Mouse (Mus musculus): ENCODE measurements around the gene Chrm3. TPM values are rescaled to one million over a fixed set of nuclear protein-coding genes. Genes with fewer than 3 reads are reported as not detected.

The Chrm3 gene
- polyA plus RNA-seq, 2 experiments = 0.98 to 1.8 TPM

GRCm38 (mm10) chr13:9973742-9974321 is 386.8 kb downstream of the Chrm3 start:
- no peaks in the 10 kb centered on the region for H3K27me3 ChIP-seq (ENCODE audit: control insufficient read depth, insufficient read depth, low read length)
- no peak for DNase-seq (ENCODE audit: low spot score)
- no peak for TF ChIP-seq POLR2A (IDR thresholded peaks at IDR 0.05; ENCODE audit: borderline replicate concordance, extremely low read depth, insufficient read depth, insufficient read length)
- no peak overlapping the region for H3K9ac ChIP-seq (ENCODE audit: low read depth, low read length, severe bottlenecking)
- H3K36me3 ChIP-seq (ENCODE audit: control insufficient read depth, insufficient read depth, low read length) = no peaks in the 10 kb centered on the region
- no peak for ATAC-seq (ENCODE audit: low FRiP score, low read depth)
- H3K4me3 ChIP-seq (replicated peaks; ENCODE audit: low read length) = no peak overlapping the region
- H3K4me2 ChIP-seq (replicated peaks; ENCODE audit: low read depth, low read length, severe bottlenecking) = no peak overlapping the region
- no peak overlapping the region for H3K27ac ChIP-seq (replicated peaks; ENCODE audit: low read depth, low read length)
- 44% methylated on average over 2 of the region's 2 CpGs for WGBS
- no peaks in the 10 kb centered on the region for H3K9me3 ChIP-seq (ENCODE audit: control insufficient read depth, low read length)
- no peaks in the 10 kb centered on the region for H3K4me1 ChIP-seq (ENCODE audit: control insufficient read depth, insufficient read depth, low read length)

GRCm38 (mm10) chr13:9971845-9972244 is 388.8 kb downstream of the Chrm3 start:
- Histone ChIP-seq H3K27me3 (ENCODE audit: control insufficient read depth, insufficient read depth, low read length) (no peaks in the 10 kb centered on the region), H3K4me2 (replicated peaks; ENCODE audit: low read depth, low read length, severe bottlenecking) (no peak overlapping the region), H3K27ac (replicated peaks; ENCODE audit: low read depth, low read length) (no peak overlapping the region), H3K9me3 (ENCODE audit: control insufficient read depth, low read length) (no peaks in the 10 kb centered on the region), H3K9ac (ENCODE audit: low read depth, low read length, severe bottlenecking) (no peak overlapping the region), H3K4me3 (replicated peaks; ENCODE audit: low read length) (no peak overlapping the region), H3K36me3 (ENCODE audit: control insufficient read depth, insufficient read depth, low read length) (no peaks in the 10 kb centered on the region), H3K4me1 (ENCODE audit: control insufficient read depth, insufficient read depth, low read length) (no peaks in the 10 kb centered on the region)
- 75% methylated on average over 4 of the region's 4 CpGs for WGBS
- ATAC-seq (ENCODE audit: low FRiP score, low read depth) (no peak), DNase-seq (ENCODE audit: low spot score) (no peak)
- no peak for TF ChIP-seq POLR2A (IDR thresholded peaks at IDR 0.05; ENCODE audit: borderline replicate concordance, extremely low read depth, insufficient read depth, insufficient read length)

- Histone ChIP-seq H3K27ac (replicated peaks; ENCODE audit: low read depth, low read length) (no peak overlapping the region), H3K27me3 (ENCODE audit: control insufficient read depth, insufficient read depth, low read length) (no peaks in the 10 kb centered on the region), H3K9ac (ENCODE audit: low read depth, low read length, severe bottlenecking) (no peak overlapping the region), H3K4me3 (replicated peaks; ENCODE audit: low read length) (no peak overlapping the region), H3K9me3 (ENCODE audit: control insufficient read depth, low read length) (no peaks in the 10 kb centered on the region), H3K4me1 (ENCODE audit: control insufficient read depth, insufficient read depth, low read length) (no peaks in the 10 kb centered on the region), H3K36me3 (ENCODE audit: control insufficient read depth, insufficient read depth, low read length) (no peaks in the 10 kb centered on the region), H3K4me2 (replicated peaks; ENCODE audit: low read depth, low read length, severe bottlenecking) (no peak overlapping the region)
- DNase-seq (ENCODE audit: low spot score) (no peak), ATAC-seq (ENCODE audit: low FRiP score, low read depth) (no peak)
- TF ChIP-seq POLR2A (IDR thresholded peaks at IDR 0.05; ENCODE audit: borderline replicate concordance, extremely low read depth, insufficient read depth, insufficient read length) = no peak
These were observed 408.0 kb downstream of the Chrm3 start for GRCm38 (mm10) chr13:9952619-9953018.

GRCm38 (mm10) chr13:9951376-9951775 is 409.3 kb downstream of the Chrm3 start:
- H3K36me3 ChIP-seq (ENCODE audit: control insufficient read depth, insufficient read depth, low read length) = no peaks in the 10 kb centered on the region
- H3K9me3 ChIP-seq (ENCODE audit: control insufficient read depth, low read length) = no peaks in the 10 kb centered on the region
- H3K4me3 ChIP-seq (replicated peaks; ENCODE audit: low read length) = no peak overlapping the region
- no peak for TF ChIP-seq POLR2A (IDR thresholded peaks at IDR 0.05; ENCODE audit: borderline replicate concordance, extremely low read depth, insufficient read depth, insufficient read length)
- DNase-seq (ENCODE audit: low spot score) (no peak), ATAC-seq (ENCODE audit: low FRiP score, low read depth) (no peak)
- H3K27me3 ChIP-seq (ENCODE audit: control insufficient read depth, insufficient read depth, low read length) = no peaks in the 10 kb centered on the region
- no peak overlapping the region for H3K27ac ChIP-seq (replicated peaks; ENCODE audit: low read depth, low read length)
- no peak overlapping the region for H3K4me2 ChIP-seq (replicated peaks; ENCODE audit: low read depth, low read length, severe bottlenecking)
- H3K4me1 ChIP-seq (ENCODE audit: control insufficient read depth, insufficient read depth, low read length) = no peaks in the 10 kb centered on the region
- no peak overlapping the region for H3K9ac ChIP-seq (ENCODE audit: low read depth, low read length, severe bottlenecking)
- 76% methylated on average over 1 of the region's 1 CpGs for WGBS

- DNase-seq (ENCODE audit: low spot score) (no peak), ATAC-seq (ENCODE audit: low FRiP score, low read depth) (no peak)
- Histone ChIP-seq H3K9ac (ENCODE audit: low read depth, low read length, severe bottlenecking) (no peak overlapping the region), H3K27ac (replicated peaks; ENCODE audit: low read depth, low read length) (no peak overlapping the region), H3K36me3 (ENCODE audit: control insufficient read depth, insufficient read depth, low read length) (no peaks in the 10 kb centered on the region), H3K4me2 (replicated peaks; ENCODE audit: low read depth, low read length, severe bottlenecking) (no peak overlapping the region), H3K4me1 (ENCODE audit: control insufficient read depth, insufficient read depth, low read length) (no peaks in the 10 kb centered on the region), H3K9me3 (ENCODE audit: control insufficient read depth, low read length) (no peaks in the 10 kb centered on the region), H3K4me3 (replicated peaks; ENCODE audit: low read length) (no peak overlapping the region), H3K27me3 (ENCODE audit: control insufficient read depth, insufficient read depth, low read length) (no peaks in the 10 kb centered on the region)
- WGBS = 87% methylated on average over 4 of the region's 4 CpGs
- no peak for TF ChIP-seq POLR2A (IDR thresholded peaks at IDR 0.05; ENCODE audit: borderline replicate concordance, extremely low read depth, insufficient read depth, insufficient read length)
These were observed 411.6 kb downstream of the Chrm3 start for GRCm38 (mm10) chr13:9949091-9949490.

- no peaks in the 10 kb centered on the region for H3K27me3 ChIP-seq (ENCODE audit: control insufficient read depth, insufficient read depth, low read length)
- ATAC-seq (ENCODE audit: low FRiP score, low read depth) = no peak
- H3K4me3 ChIP-seq (replicated peaks; ENCODE audit: low read length) = no peak overlapping the region
- no peaks in the 10 kb centered on the region for H3K36me3 ChIP-seq (ENCODE audit: control insufficient read depth, insufficient read depth, low read length)
- TF ChIP-seq POLR2A (IDR thresholded peaks at IDR 0.05; ENCODE audit: borderline replicate concordance, extremely low read depth, insufficient read depth, insufficient read length) = no peak
- 65% methylated on average over 1 of the region's 1 CpGs for WGBS
- no peak overlapping the region for H3K9ac ChIP-seq (ENCODE audit: low read depth, low read length, severe bottlenecking)
- H3K27ac ChIP-seq (replicated peaks; ENCODE audit: low read depth, low read length) = no peak overlapping the region
- H3K9me3 ChIP-seq (ENCODE audit: control insufficient read depth, low read length) = no peaks in the 10 kb centered on the region
- DNase-seq (ENCODE audit: low spot score) = no peak
- no peaks in the 10 kb centered on the region for H3K4me1 ChIP-seq (ENCODE audit: control insufficient read depth, insufficient read depth, low read length)
- no peak overlapping the region for H3K4me2 ChIP-seq (replicated peaks; ENCODE audit: low read depth, low read length, severe bottlenecking)
These were observed 420.5 kb downstream of the Chrm3 start for GRCm38 (mm10) chr13:9940186-9940585.
